Mouse (Mus musculus) MEL (cell line): ENCODE results near the gene Kmo.

Experiments
- CTCF ChIP-seq, 3 experiments: IDR thresholded peaks in 2 of 3; conservative IDR thresholded peaks in 1 of 3; 2 replicates each; pipeline ENCODE4 v1.5.1; 2011 to 2012; ENCODE audit warnings: low read length in 3 of 3, low read depth in 2 of 3, mild to moderate bottlenecking in 2 of 3, improper control_type of control experiment in 1 of 3, inconsistent platforms in 1 of 3, mixed read lengths in 1 of 3, moderate library complexity in 1 of 3; ENCODE audit not compliant: control insufficient read depth in 1 of 3, insufficient read depth in 1 of 3, poor library complexity in 1 of 3, severe bottlenecking in 1 of 3
- ELF1 ChIP-seq: IDR thresholded peaks from 2 replicates; pipeline ENCODE4 v1.6.1; 2014; ENCODE audit warnings: low read depth, mild to moderate bottlenecking, inconsistent platforms, low read length, improper control_type of control experiment, moderate library complexity
- EP300 ChIP-seq, 2 experiments: IDR thresholded peaks; 2 replicates each; pipeline ENCODE4 v1.6.1; 2011; ENCODE audit warnings: improper control_type of control experiment in 2 of 2, low read length in 2 of 2, low read depth in 1 of 2, mild to moderate bottlenecking in 1 of 2
- GABPA ChIP-seq: IDR thresholded peaks from 2 replicates; pipeline ENCODE4 v1.6.1; 2012; ENCODE audit warnings: low read depth, mild to moderate bottlenecking, inconsistent platforms, low read length, improper control_type of control experiment, moderate library complexity
- GATA1 ChIP-seq: IDR thresholded peaks from 2 replicates; pipeline ENCODE4 v1.6.1; 2011; ENCODE audit warnings: low read depth, low read length, improper control_type of control experiment
- JUND ChIP-seq: IDR thresholded peaks from 2 replicates; pipeline ENCODE4 v1.6.1; 2011; ENCODE audit warnings: low read depth, mild to moderate bottlenecking, improper control_type of control experiment, low read length
- MAX ChIP-seq: IDR thresholded peaks from 2 replicates; pipeline ENCODE4 v1.6.1; 2011; ENCODE audit warnings: low read length, improper control_type of control experiment
- MAZ ChIP-seq: IDR thresholded peaks from 2 replicates; pipeline ENCODE4 v1.6.1; 2012; ENCODE audit warnings: low read depth, mild to moderate bottlenecking, inconsistent platforms, low read length, improper control_type of control experiment
- POLR2A ChIP-seq, 2 experiments: IDR thresholded peaks; 2 replicates each; pipeline ENCODE4 v1.6.1; 2011 to 2012; ENCODE audit warnings: low read length in 2 of 2, mild to moderate bottlenecking in 2 of 2, control low read depth in 1 of 2, improper control_type of control experiment in 1 of 2, low read depth in 1 of 2, moderate library complexity in 1 of 2; ENCODE audit not compliant: control insufficient read depth in 1 of 2, insufficient read depth in 1 of 2, poor library complexity in 1 of 2
- RAD21 ChIP-seq: IDR thresholded peaks from 2 replicates; pipeline ENCODE4 v1.6.1; 2011; ENCODE audit warnings: mild to moderate bottlenecking, low read depth, low read length, improper control_type of control experiment
- RCOR1 ChIP-seq: IDR thresholded peaks from 2 replicates; pipeline ENCODE4 v1.6.1; 2012; ENCODE audit warnings: low read depth, mild to moderate bottlenecking, inconsistent platforms, low read length, improper control_type of control experiment
- TAL1 ChIP-seq: IDR thresholded peaks from 2 replicates; pipeline ENCODE4 v1.6.1; 2012; ENCODE audit warnings: mild to moderate bottlenecking, inconsistent platforms, low read length, moderate library complexity, mixed read lengths
- USF2 ChIP-seq, 2 experiments: IDR thresholded peaks; 2 replicates each; pipeline ENCODE4 v1.6.1; 2011 to 2012; ENCODE audit warnings: improper control_type of control experiment in 2 of 2, low read length in 2 of 2, borderline replicate concordance in 1 of 2, inconsistent platforms in 1 of 2, low read depth in 1 of 2, mild to moderate bottlenecking in 1 of 2; ENCODE audit not compliant: insufficient read depth in 1 of 2

- no peak for TF ChIP-seq USF2 (IDR thresholded peaks at IDR 0.05; ENCODE audit: borderline replicate concordance in 1 of 2, insufficient read depth in 1 of 2, low read depth in 1 of 2, low read length in 2 of 2)
- TF ChIP-seq RCOR1, result peak; percentile 72; the same call in 1 of the 2 replicates
- peak; percentile 46 to 66; a peak in 3 of 4 replicates for TF ChIP-seq EP300 (IDR thresholded peaks at IDR 0.05; ENCODE audit: low read depth in 1 of 2, low read length in 2 of 2)
- no peak for TF ChIP-seq RAD21
- no peak for TF ChIP-seq POLR2A (IDR thresholded peaks at IDR 0.05; ENCODE audit: control insufficient read depth in 1 of 2, insufficient read depth in 1 of 2, low read depth in 1 of 2, low read length in 2 of 2, poor library complexity in 1 of 2)
- no peak for TF ChIP-seq CTCF (IDR thresholded peaks at IDR 0.05 in 2 of 3, conservative IDR thresholded peaks at IDR 0.05 in 1 of 3; ENCODE audit: control insufficient read depth in 1 of 3, insufficient read depth in 1 of 3, low read depth in 2 of 3, low read length in 3 of 3, poor library complexity in 1 of 3, severe bottlenecking in 1 of 3)
- peak; percentile 61; the same call in 1 of the 2 replicates for TF ChIP-seq GABPA
- no peak for TF ChIP-seq MAZ
- no peak for TF ChIP-seq JUND
- TF ChIP-seq ELF1, result no peak
- peak; percentile 56 for TF ChIP-seq GATA1
- TF ChIP-seq MAX, result no peak
- peak; percentile 10; the same call in 1 of the 2 replicates for TF ChIP-seq TAL1
Measured at GRCm38 (mm10) chr1:175631080-175631479, 10.9 kb downstream of the Kmo start.
